Mouse (Mus musculus): Measurements from ENCODE around the gene Klf2.

GRCm38 (mm10) chr8:72337034-72337433 lies 18.2 kb downstream of the Klf2 start:
- TF ChIP-seq POLR2A (IDR thresholded peaks at IDR 0.05; ENCODE audit: insufficient read depth, low read length) = no peak
- TF ChIP-seq CTCF (IDR thresholded peaks at IDR 0.05; ENCODE audit: low read depth, low read length) = no peak

Measured in ES-Bruce4 (cell line).